In the genomic region with DNA sequence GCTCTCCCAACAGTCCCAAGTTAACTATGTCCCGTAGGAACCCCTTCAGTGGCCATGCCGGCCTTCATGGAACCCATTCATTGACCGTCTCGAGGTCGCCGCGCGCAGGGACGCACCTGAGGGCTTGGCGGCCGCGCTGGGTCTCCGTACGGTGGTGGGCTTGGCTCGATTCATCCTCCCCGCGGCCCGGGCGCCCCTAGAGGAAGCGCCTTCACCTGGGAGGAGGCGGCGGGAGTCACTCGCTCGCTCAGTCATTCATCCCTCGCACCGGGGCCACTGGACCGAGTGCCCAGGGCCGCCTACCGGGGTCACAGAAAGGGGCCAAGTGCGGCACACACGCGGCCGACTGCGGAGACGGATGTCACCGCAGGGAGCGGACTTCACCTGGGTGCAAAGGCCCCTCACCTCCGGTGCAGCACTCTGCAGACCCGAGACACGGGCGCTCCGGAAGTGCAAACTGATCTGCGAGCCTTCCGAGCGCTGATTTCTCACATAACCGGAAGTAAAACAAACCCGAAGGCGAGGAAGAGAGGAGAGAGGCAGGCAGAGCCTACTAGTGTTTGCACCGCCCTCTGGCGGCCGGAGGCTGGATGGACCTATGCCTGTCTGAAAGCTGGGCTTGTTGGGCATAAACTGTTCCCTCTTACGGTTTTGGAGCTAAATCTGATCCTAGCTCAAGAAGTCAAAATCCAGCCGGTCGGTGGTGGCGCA, we compare ENCODE assay signal across 8 mouse cellular contexts. TPM values are rescaled to one million over a fixed set of nuclear protein-coding genes. Genes with fewer than 3 reads are reported as not detected.
A peak's percentile ranks its signal among the peaks of the same experiment; 100 is the strongest.
DNase-seq lines count a peak whose midpoint lies in the region; ATAC-seq and TF ChIP-seq lines count a peak whose summit lies in the region.

A gene (minus strand): TSS at position 459 of the 711 bp plus-strand sequence.

- peak; percentile 99 for TF ChIP-seq CTCF in bone marrow, adult 2 months (IDR thresholded peaks at IDR 0.05; ENCODE audit: control insufficient read depth, insufficient read depth, low read length)
- peak; percentile 98 for TF ChIP-seq CTCF in midbrain, postnatal 0 days (IDR thresholded peaks at IDR 0.05)

- H3K27ac ChIP-seq in bone marrow, adult 2 months (ENCODE audit: control insufficient read depth, insufficient read depth, low read depth, low read length, poor library complexity) = peak within 1 kb of the TSS; percentile 62
- H3K27ac ChIP-seq in embryonic facial prominence, embryonic 15.5 days (replicated peaks) = no peak within 1 kb of the TSS
- no peak within 1 kb of the TSS for H3K27ac ChIP-seq in limb, embryonic 14.5 days (replicated peaks; ENCODE audit: low read depth, low read length)
- H3K27ac ChIP-seq in midbrain, postnatal 0 days (ENCODE audit: low read depth, low read length) = peak within 1 kb of the TSS; percentile 38

- no peaks in the 10 kb centered on the region for H3K27me3 ChIP-seq in embryonic facial prominence, embryonic 15.5 days
- H3K27me3 ChIP-seq in limb, embryonic 14.5 days (ENCODE audit: control insufficient read depth, insufficient read depth, low read length) = no peaks in the 10 kb centered on the region
- no peaks in the 10 kb centered on the region for H3K27me3 ChIP-seq in midbrain, postnatal 0 days (ENCODE audit: insufficient read depth, low read length)

- WGBS in bone marrow, adult 2 months = under 1% methylated on average over 55 of the region's 55 CpGs
- WGBS in embryonic facial prominence, embryonic 15.5 days = under 1% methylated on average over 55 of the region's 55 CpGs
- WGBS in limb, embryonic 14.5 days = under 1% methylated on average over 55 of the region's 55 CpGs
- under 1% methylated on average over 46 of the region's 55 CpGs for WGBS in midbrain, postnatal 0 days

- H3K4me2 ChIP-seq in embryonic facial prominence, embryonic 15.5 days (replicated peaks) = peak within 1 kb of the TSS; percentile 80
- peak within 1 kb of the TSS; percentile 77 for H3K4me2 ChIP-seq in limb, embryonic 14.5 days (replicated peaks; ENCODE audit: low read depth, low read length, severe bottlenecking)
- peak within 1 kb of the TSS; percentile 88 for H3K4me2 ChIP-seq in midbrain, postnatal 0 days (ENCODE audit: low read depth, low read length, poor library complexity, severe bottlenecking)

- peak within 1 kb of the TSS; percentile 88 for H3K4me3 ChIP-seq in bone marrow, adult 2 months (replicated peaks; ENCODE audit: control insufficient read depth, low read depth, low read length)
- peak within 1 kb of the TSS; percentile 99 for H3K4me3 ChIP-seq in embryonic facial prominence, embryonic 15.5 days (replicated peaks)
- H3K4me3 ChIP-seq in limb, embryonic 14.5 days (replicated peaks; ENCODE audit: low read length) = peak within 1 kb of the TSS; percentile 99
- peak within 1 kb of the TSS; percentile 95 for H3K4me3 ChIP-seq in midbrain, postnatal 0 days (ENCODE audit: low read depth, low read length)

- no peaks in the 10 kb centered on the region; the same call in 1 of the 2 replicates for H3K4me1 ChIP-seq in bone marrow, adult 2 months (ENCODE audit: control insufficient read depth, insufficient read depth, low read length)
- H3K4me1 ChIP-seq in embryonic facial prominence, embryonic 15.5 days = peaks cover 17% of the 10 kb centered on the region
- H3K4me1 ChIP-seq in limb, embryonic 14.5 days (ENCODE audit: control insufficient read depth, insufficient read depth, low read length) = no peaks in the 10 kb centered on the region; the same call in 1 of the 2 replicates
- H3K4me1 ChIP-seq in midbrain, postnatal 0 days (ENCODE audit: insufficient read depth, low read length) = peaks cover 4% of the 10 kb centered on the region; the same call in 1 of the 2 replicates

- peak; percentile 86 for ATAC-seq in embryonic facial prominence, embryonic 15.5 days (ENCODE audit: insufficient number of reproducible peaks, low FRiP score, low TSS enrichment, low read depth)
- peak; percentile 94 for ATAC-seq in limb, embryonic 14.5 days (ENCODE audit: low FRiP score, low read depth)
- peak; percentile 92 for ATAC-seq in midbrain, postnatal 0 days (ENCODE audit: low FRiP score)

- TF ChIP-seq POLR2A in bone marrow, adult 2 months (IDR thresholded peaks at IDR 0.05; ENCODE audit: borderline replicate concordance, control insufficient read depth, low read depth, low read length) = peak; percentile 56; the same call in 1 of the 2 replicates
- 0 out of 2 replicates have a peak, but pooled peaks have one; percentile 30 for TF ChIP-seq POLR2A in limb, embryonic 14.5 days (IDR thresholded peaks at IDR 0.05; ENCODE audit: borderline replicate concordance, extremely low read depth, insufficient read depth, insufficient read length)

- peak within 1 kb of the TSS; percentile 85 for H3K9ac ChIP-seq in embryonic facial prominence, embryonic 15.5 days
- H3K9ac ChIP-seq in limb, embryonic 14.5 days (ENCODE audit: low read depth, low read length, severe bottlenecking) = peak within 1 kb of the TSS; percentile 81
- peak within 1 kb of the TSS; percentile 93 for H3K9ac ChIP-seq in midbrain, postnatal 0 days (replicated peaks; ENCODE audit: low read length, poor library complexity, severe bottlenecking)

- peak; percentile 97 for DNase-seq in 416B (ENCODE audit: low read depth)
- DNase-seq in heart, adult 8-10 months (ENCODE audit: low spot score) = peak; percentile 95
- peak; percentile 98 for DNase-seq in kidney, adult 9 months
- peak; percentile 99 for DNase-seq in limb, embryonic 14.5 days (ENCODE audit: low spot score)
- peak; percentile 98 for DNase-seq in midbrain, postnatal 0 days (ENCODE audit: low spot score)
- DNase-seq in spleen, postnatal 14 days (ENCODE audit: low spot score in 2 of 2) = peak; percentile 95 to 97

- peaks cover 36% of the 10 kb centered on the region for H3K36me3 ChIP-seq in embryonic facial prominence, embryonic 15.5 days
- H3K36me3 ChIP-seq in limb, embryonic 14.5 days (ENCODE audit: control insufficient read depth, insufficient read depth, low read length) = peaks cover 32% of the 10 kb centered on the region
- H3K36me3 ChIP-seq in midbrain, postnatal 0 days (ENCODE audit: insufficient read depth, low read length) = peaks cover 32% of the 10 kb centered on the region

- no peaks in the 10 kb centered on the region for H3K9me3 ChIP-seq in embryonic facial prominence, embryonic 15.5 days (replicated peaks)
- no peaks in the 10 kb centered on the region for H3K9me3 ChIP-seq in limb, embryonic 14.5 days (ENCODE audit: control insufficient read depth, low read length)
- no peaks in the 10 kb centered on the region for H3K9me3 ChIP-seq in midbrain, postnatal 0 days (ENCODE audit: low read length)

RNA-seq across cellular contexts. Expression of the gene that starts here (rescaled TPM):
- polyA plus RNA-seq in bone marrow, adult 2 months (2011; ENCODE audit: insufficient read depth, insufficient read length, low replicate concordance, missing spikeins) = 63.3 and 108 TPM in 2 replicates
- polyA plus RNA-seq in embryonic facial prominence, embryonic 15.5 days (2015; fragmentation: Nextera tagmentation; extraction: Ambion mirVana) = 23.0 and 23.7 TPM in 2 replicates
- 10 to 100 TPM; 39.2 to 43.9 (median 40.1) TPM for total RNA-seq in heart, adult 8-10 months (2022)
- 50.1 and 69.3 TPM in 2 replicates for polyA plus RNA-seq in limb, embryonic 14.5 days (2012; rRNA removed)
- polyA plus RNA-seq in limb, embryonic 14.5 days (2014; fragmentation: Nextera tagmentation; extraction: Ambion mirVana) = 35.5 and 37.9 TPM in 2 replicates
- 129 and 130 TPM in 2 replicates for total RNA-seq in midbrain, postnatal 0 days (2014; rRNA removed)
- 27.1 and 29.1 TPM in 2 replicates for polyA plus RNA-seq in midbrain, postnatal 0 days (2015; fragmentation: Nextera tagmentation; extraction: Ambion mirVana)

Comparison
In these comparisons a context has a peak if more than half of its experiments do, and no peak if none do; other contexts are left out.
1. H3K27ac ChIP-seq: peak in bone marrow, adult 2 months (single experiment) and midbrain, postnatal 0 days (single experiment); none in embryonic facial prominence, embryonic 15.5 days (single experiment) and limb, embryonic 14.5 days (single experiment).
2. Peak in every context shown above with its lines, with median percentiles within 50 percentile points of each other: DNase-seq, H3K4me3 ChIP-seq, ATAC-seq, H3K4me2 ChIP-seq and H3K9ac ChIP-seq.